Mouse (Mus musculus) forebrain, embryonic 13.5 days (tissue): Measurements from ENCODE around the gene Snx21. TPM values are rescaled to one million over a fixed set of nuclear protein-coding genes. Genes with fewer than 3 reads are reported as not detected.

Experiments
- ATAC-seq: fragments of 200-750 bp; cut with Nextera tagmentation; 2 replicates; pipeline ENCODE4 v1.8.0; 2017
- H3K27ac ChIP-seq: fragments of 300-500 bp; sonication (generic); 2 replicates; pipeline ENCODE4 v1.5.1; 2015; ENCODE audit warnings: inconsistent platforms, mild to moderate bottlenecking, moderate library complexity
- H3K27me3 ChIP-seq: fragments of 300-500 bp; sonication (generic); 2 replicates; pipeline ENCODE4 v1.6.1; 2015; ENCODE audit warnings: mild to moderate bottlenecking, inconsistent platforms
- H3K36me3 ChIP-seq: fragments of 300-500 bp; sonication (generic); 2 replicates; pipeline ENCODE4 v1.6.1; 2015; ENCODE audit warnings: mild to moderate bottlenecking, inconsistent platforms; ENCODE audit not compliant: poor library complexity, severe bottlenecking
- H3K4me1 ChIP-seq: fragments of 300-500 bp; sonication (generic); 2 replicates; pipeline ENCODE4 v1.6.1; 2015; ENCODE audit warnings: inconsistent platforms
- H3K4me2 ChIP-seq: fragments of 300-500 bp; sonication (generic); 2 replicates; pipeline ENCODE4 v1.6.1; 2015; ENCODE audit warnings: inconsistent platforms, mild to moderate bottlenecking, moderate library complexity
- H3K4me3 ChIP-seq: fragments of 300-500 bp; sonication (generic); 2 replicates; pipeline ENCODE4 v1.5.1; 2015; ENCODE audit warnings: mild to moderate bottlenecking, inconsistent platforms
- H3K9ac ChIP-seq: fragments of 300-500 bp; sonication (generic); 2 replicates; pipeline ENCODE4 v1.6.1; 2015; ENCODE audit warnings: mild to moderate bottlenecking, inconsistent platforms
- H3K9me3 ChIP-seq: fragments of 300-500 bp; sonication (generic); replicated peaks from 2 replicates; pipeline ENCODE4 v1.6.1; 2016; ENCODE audit warnings: inconsistent platforms
- WGBS: fragments of 180-500 bp; shearing (Covaris S2); methylation state at CpG from one replicate; pipeline ENCODE4 v1.1.7; 2015; 5-methylcytosine and 5-hydroxymethylcytosine counted together
- polyA plus RNA-seq: library from polyadenylated mRNA; unstranded; fragments of >200 nt; fragmentation: Nextera tagmentation; extraction: Ambion mirVana; gene quantifications from 2 replicates; pipeline ENCODE4 v1.2.1, GENCODE M21; 2015

The Snx21 gene
- polyA plus RNA-seq, 1 experiment from 2014 or later: 15.4 TPM

DNA sequence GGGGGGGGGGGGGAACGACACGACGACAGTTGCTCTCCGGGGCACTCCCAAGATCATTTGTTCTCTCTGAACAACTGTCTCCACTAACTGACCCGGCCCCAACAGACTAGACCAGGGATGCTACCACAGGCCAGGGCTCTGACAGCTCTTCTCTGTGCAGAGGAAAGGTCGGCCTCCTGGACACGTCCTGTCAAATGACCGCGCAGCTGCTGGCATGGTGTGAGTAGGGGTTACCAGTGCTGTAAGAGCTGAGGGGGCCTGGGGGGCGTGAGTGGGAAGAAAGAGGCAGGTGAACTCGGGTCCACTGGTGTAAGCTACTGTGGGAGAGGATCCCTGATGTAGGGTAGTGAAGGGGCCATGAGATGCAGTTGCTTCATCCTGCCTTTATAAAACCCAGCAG lies 27.8 kb upstream of the Snx21 start:
- H3K4me1 ChIP-seq: no peaks in the 10 kb centered on the region
- H3K4me2 ChIP-seq: no peak overlapping the region
- H3K9ac ChIP-seq: no peak overlapping the region
- H3K4me3 ChIP-seq: no peak overlapping the region
- ATAC-seq: no peak
- no peaks in the 10 kb centered on the region for H3K27me3 ChIP-seq
- WGBS: 78% methylated on average over 11 of the region's 11 CpGs
- H3K9me3 ChIP-seq: no peaks in the 10 kb centered on the region
- no peak overlapping the region for H3K27ac ChIP-seq
- peaks cover 98% of the 10 kb centered on the region for H3K36me3 ChIP-seq

DNA sequence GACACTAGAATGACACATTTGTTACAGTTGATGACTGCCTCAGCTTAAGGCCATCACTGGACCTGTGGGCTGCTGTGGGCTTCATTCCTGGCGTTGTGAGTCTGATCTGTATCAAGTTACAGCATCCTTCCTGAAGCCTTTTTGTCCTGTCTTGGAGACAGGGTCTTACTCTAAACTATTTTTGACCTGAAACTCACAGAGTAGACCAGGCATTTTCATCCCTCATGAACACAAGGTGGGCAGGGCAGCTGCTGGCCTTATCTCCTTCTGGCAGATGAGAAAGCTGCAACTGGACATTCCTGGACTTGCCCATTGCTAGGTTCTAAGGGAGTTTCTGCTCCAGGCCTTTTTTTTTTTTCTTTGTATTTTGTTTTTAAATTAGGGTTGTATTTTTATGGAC lies 26.9 kb upstream of the Snx21 start:
- Histone ChIP-seq H3K36me3 (peaks cover 99% of the 10 kb centered on the region), H3K27ac (no peak overlapping the region), H3K9me3 (no peaks in the 10 kb centered on the region), H3K4me1 (no peaks in the 10 kb centered on the region), H3K4me3 (no peak overlapping the region), H3K9ac (no peak overlapping the region), H3K4me2 (no peak overlapping the region), H3K27me3 (no peaks in the 10 kb centered on the region)
- no peak for ATAC-seq
- 83% methylated on average over 1 of the region's 1 CpGs for WGBS

DNA sequence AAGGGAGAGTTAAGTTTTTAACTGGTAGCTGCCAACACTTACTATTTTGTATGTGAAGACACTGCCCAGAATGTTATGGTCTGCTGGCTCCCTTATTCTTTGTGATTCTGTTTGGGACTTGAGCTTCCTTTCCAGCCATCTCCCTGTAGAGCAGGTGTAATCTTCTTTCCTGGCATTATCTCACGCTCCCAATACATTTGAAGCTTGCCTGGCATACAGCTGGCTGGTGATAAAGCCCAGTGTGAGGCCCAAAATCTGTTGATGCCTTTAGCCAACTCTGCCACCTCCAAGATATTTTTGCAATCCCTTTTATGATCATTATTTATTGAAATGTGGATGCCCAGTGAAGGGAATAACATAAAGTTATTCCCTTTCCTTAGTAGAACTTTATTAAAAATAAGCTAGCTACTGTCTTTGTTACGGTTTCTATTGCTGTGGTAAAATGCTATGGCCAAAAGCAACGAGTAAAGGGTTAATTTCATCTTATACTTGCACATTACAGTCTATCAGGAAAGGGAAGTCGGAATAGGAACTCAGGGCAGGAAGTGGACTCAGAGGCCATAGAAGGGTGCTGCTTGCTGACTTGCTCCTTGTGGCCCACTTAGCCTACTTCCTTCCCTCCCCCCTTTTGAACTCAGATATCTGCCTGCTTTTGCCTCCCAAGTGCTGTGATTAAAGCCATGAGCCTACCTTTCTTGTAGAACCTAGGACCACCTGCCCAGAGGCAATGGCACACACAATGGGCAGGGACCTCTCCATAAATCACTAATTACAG lies 25.4 kb upstream of the Snx21 start:
- Histone ChIP-seq H3K36me3 (peaks cover 93% of the 10 kb centered on the region), H3K4me1 (no peaks in the 10 kb centered on the region), H3K4me2 (no peak overlapping the region), H3K4me3 (no peak overlapping the region), H3K27me3 (no peaks in the 10 kb centered on the region), H3K9ac (no peak overlapping the region), H3K27ac (no peak overlapping the region), H3K9me3 (no peaks in the 10 kb centered on the region)
- no peak for ATAC-seq
- 84% methylated on average over 4 of the region's 4 CpGs for WGBS

GRCm38 (mm10) chr2:164761502-164761901 lies 24.1 kb upstream of the Snx21 start:
- Histone ChIP-seq H3K9ac (no peak overlapping the region), H3K9me3 (no peaks in the 10 kb centered on the region), H3K4me3 (no peak overlapping the region), H3K27me3 (no peaks in the 10 kb centered on the region), H3K36me3 (peaks cover 93% of the 10 kb centered on the region), H3K4me2 (no peak overlapping the region), H3K4me1 (no peaks in the 10 kb centered on the region), H3K27ac (no peak overlapping the region)
- ATAC-seq: no peak
- 94% methylated on average over 2 of the region's 2 CpGs for WGBS

- Histone ChIP-seq H3K36me3 (peaks cover 93% of the 10 kb centered on the region), H3K27ac (no peak overlapping the region), H3K27me3 (no peaks in the 10 kb centered on the region)
These were observed 23.7 kb upstream of the Snx21 start for GRCm38 (mm10) chr2:164761971-164762370.

DNA sequence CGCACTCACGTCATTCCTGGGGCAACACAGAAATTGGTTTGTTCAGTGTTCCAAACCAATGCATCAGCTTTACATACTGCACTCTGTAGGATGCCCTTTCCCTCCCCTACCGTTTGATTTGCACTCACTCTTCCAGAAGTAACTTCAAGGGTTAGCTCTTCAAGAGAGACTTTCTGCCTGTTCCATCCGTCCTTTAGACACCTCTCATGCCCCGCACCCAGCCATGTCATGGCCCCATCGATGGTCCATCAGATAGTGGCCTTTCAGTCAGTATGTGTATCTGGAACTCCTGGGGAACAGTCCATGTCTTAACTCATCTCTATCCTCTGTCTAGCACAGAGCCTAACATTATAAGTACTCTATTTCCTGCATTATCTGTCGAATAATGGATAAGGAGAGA lies 23.0 kb upstream of the Snx21 start:
- Histone ChIP-seq H3K36me3 (peaks cover 92% of the 10 kb centered on the region), H3K27me3 (no peaks in the 10 kb centered on the region), H3K9ac (no peak overlapping the region), H3K9me3 (no peaks in the 10 kb centered on the region), H3K4me3 (no peak overlapping the region), H3K4me2 (no peak overlapping the region), H3K4me1 (no peaks in the 10 kb centered on the region), H3K27ac (no peak overlapping the region)
- WGBS: 84% methylated on average over 7 of the region's 7 CpGs
- ATAC-seq: no peak

More at GRCm38 (mm10) chr2:164761971-164762370, 23.7 kb upstream of the Snx21 start:
- ATAC-seq: no peak
- Histone ChIP-seq H3K4me1 (no peaks in the 10 kb centered on the region), H3K9ac (no peak overlapping the region), H3K4me3 (no peak overlapping the region), H3K4me2 (no peak overlapping the region), H3K9me3 (no peaks in the 10 kb centered on the region)
- WGBS: 97% methylated on average over 4 of the region's 4 CpGs

DNA sequence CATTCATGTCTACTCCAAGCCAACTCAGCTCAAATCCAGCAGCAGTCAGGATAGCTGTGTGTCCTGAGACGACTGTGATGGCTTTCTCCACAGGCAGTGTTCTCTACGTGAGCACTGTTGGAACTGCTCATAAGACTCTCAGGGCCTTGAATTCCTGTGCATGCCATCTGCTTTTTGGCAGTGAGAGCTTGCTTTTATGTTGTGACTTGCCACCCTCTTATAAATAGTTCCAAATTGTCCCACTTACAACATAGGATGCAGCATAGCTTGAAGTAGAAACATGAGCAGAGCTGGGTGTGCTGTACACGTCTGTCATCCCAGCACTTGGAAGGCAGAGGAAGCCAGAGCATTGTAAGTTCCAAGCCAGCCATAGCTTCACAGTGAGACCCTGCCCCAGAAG lies 19.8 kb upstream of the Snx21 start:
- Histone ChIP-seq H3K9ac (no peak overlapping the region), H3K9me3 (no peaks in the 10 kb centered on the region), H3K36me3 (peaks cover 70% of the 10 kb centered on the region), H3K27ac (no peak overlapping the region), H3K27me3 (no peaks in the 10 kb centered on the region), H3K4me3 (no peak overlapping the region), H3K4me2 (no peak overlapping the region), H3K4me1 (peaks cover 10% of the 10 kb centered on the region)
- WGBS: 75% methylated on average over 3 of the region's 3 CpGs
- ATAC-seq: no peak

GRCm38 (mm10) chr2:164767812-164768540 lies 17.6 kb upstream of the Snx21 start:
- H3K36me3 ChIP-seq: peaks cover 68% of the 10 kb centered on the region
- H3K4me3 ChIP-seq: no peak overlapping the region
- no peak overlapping the region for H3K4me2 ChIP-seq
- no peak overlapping the region for H3K9ac ChIP-seq
- peaks cover 26% of the 10 kb centered on the region for H3K4me1 ChIP-seq
- H3K27ac ChIP-seq: no peak overlapping the region
- 90% methylated on average over 15 of the region's 15 CpGs for WGBS
- H3K9me3 ChIP-seq: no peaks in the 10 kb centered on the region
- no peak for ATAC-seq
- H3K27me3 ChIP-seq: no peaks in the 10 kb centered on the region

DNA sequence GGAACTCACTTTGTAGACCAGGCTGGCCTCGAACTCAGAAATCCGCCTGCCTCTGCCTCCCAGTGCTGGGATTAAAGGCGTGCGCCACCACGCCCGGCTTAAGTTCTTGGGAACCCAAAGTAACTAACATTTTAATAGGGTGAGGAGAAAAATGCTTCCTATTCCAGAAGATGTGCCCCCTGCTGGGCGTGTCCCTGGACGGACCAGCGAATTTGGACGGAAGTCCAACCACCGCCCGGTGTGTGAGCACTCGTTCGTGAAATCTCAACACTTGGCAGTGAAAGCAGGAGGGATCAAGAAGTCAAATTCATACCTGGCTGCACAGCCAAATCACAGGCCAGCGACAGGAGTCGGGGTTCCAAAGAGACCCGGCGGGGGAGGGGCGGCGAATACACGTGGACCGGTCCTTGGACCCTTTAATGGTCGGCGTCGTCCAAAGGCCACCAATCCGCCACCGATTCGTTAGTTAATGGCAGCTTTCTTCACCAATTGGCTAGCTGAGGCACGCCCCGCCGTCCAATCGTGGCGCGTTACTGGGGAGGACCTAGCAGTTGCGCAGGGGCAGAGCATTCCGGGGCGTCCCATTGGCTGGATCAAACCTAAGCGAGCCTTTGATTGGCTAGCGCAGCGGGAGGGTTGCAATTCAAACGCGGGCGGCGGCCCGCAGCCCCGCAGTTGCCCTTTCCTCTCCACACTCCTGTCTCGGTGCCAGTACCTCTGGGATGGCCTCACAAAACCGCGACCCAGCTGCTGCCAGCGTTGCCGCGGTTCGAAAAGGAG lies 16.2 kb upstream of the Snx21 start, which contains the start of gene Ube2c:
TSS of gene Ube2c (plus strand) at position 641 of the 780 bp plus-strand sequence.
- Histone ChIP-seq H3K4me1 (peaks cover 26% of the 10 kb centered on the region), H3K36me3 (peaks cover 63% of the 10 kb centered on the region), H3K27ac (peak within 1 kb of the TSS; percentile 22; the same call in 1 of the 2 replicates), H3K4me3 (peak within 1 kb of the TSS; percentile 90), H3K9me3 (no peaks in the 10 kb centered on the region), H3K27me3 (no peaks in the 10 kb centered on the region), H3K9ac (peak within 1 kb of the TSS; percentile 84), H3K4me2 (peak within 1 kb of the TSS; percentile 94)
- ATAC-seq: peak; percentile 100
- WGBS: 2% methylated on average over 53 of the region's 53 CpGs

DNA sequence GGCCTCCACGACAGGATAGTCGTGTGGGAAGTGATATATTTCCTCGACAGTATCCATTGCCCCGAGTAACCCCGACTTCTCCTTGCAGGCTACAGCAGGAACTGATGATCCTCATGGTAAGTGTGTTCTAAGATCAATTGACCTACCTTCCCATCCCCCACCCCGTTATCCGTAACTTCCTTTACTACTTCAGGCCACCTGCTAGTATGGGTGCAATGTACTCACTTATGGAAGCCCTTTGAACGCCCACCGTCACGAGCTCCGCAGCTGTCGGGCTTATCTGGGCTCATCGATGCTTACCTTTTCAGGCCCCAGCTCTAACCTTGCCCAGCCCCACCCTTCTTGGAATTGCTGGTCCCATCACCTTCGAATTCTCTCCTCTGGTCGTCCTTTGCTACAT lies 15.3 kb upstream of the Snx21 start:
- Histone ChIP-seq H3K36me3 (peaks cover 55% of the 10 kb centered on the region), H3K9ac (peak overlapping the region; percentile 84), H3K27ac (no peak overlapping the region; the same call in 1 of the 2 replicates), H3K27me3 (no peaks in the 10 kb centered on the region), H3K9me3 (no peaks in the 10 kb centered on the region), H3K4me3 (peak overlapping the region; percentile 90), H3K4me1 (peaks cover 26% of the 10 kb centered on the region), H3K4me2 (peak overlapping the region; percentile 94)
- ATAC-seq: no peak
- WGBS: 4% methylated on average over 15 of the region's 15 CpGs

DNA sequence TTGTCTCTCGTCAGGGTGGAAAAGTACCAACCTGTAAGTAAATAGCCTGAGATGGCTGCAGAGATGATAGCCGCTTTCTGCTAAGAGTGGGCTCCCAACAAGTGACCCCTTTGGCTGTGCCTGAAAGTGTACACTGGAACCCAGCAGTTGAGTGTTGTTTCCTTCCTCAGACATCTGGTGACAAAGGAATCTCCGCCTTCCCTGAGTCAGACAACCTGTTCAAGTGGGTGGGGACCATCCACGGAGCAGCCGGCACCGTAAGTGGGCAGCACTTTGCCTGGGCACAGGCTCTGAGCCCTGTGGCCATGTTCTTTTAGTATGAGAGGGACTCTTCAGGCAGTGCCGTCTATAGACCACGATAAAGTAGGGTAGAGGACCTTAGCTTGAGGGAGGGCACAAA lies 14.5 kb upstream of the Snx21 start:
- peak overlapping the region; percentile 94 for H3K4me2 ChIP-seq
- H3K9ac ChIP-seq: peak overlapping the region; percentile 84
- 78% methylated on average over 8 of the region's 8 CpGs for WGBS
- peak overlapping the region; percentile 90 for H3K4me3 ChIP-seq
- peaks cover 47% of the 10 kb centered on the region for H3K36me3 ChIP-seq
- no peaks in the 10 kb centered on the region for H3K27me3 ChIP-seq
- H3K4me1 ChIP-seq: peaks cover 26% of the 10 kb centered on the region
- H3K27ac ChIP-seq: no peak overlapping the region
- H3K9me3 ChIP-seq: no peaks in the 10 kb centered on the region
- no peak for ATAC-seq
